Mouse (Mus musculus): ENCODE results near the gene Gm10282.

Gene Gm10282

GRCm38 (mm10) chr8:72323131-72323725, 18.2 kb upstream of the Gm10282 start:
- DNase-seq: no peak

DNA sequence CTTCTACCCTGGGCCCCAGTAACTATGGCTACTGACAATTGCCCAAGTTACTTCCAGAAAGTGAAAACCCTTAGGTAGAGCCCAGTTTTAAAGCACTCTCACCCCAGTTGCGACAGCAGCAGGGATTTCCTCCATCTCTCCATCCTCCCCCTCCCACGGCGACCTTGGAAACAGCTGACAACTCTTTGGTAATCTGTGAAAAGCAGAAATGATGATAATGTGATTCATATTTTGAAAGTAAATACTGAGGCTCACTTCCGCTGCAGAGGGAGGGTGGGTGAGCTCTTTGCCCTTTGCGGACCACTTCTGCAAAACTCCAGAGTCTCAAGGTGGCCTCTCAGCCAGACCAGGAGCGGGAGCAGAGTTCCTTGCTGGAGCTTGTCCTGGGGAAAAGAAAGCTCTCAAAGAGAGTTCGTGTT, 17.4 kb upstream of the Gm10282 start:
- DNase-seq: no peak

- DNase-seq: no peak
Measured at GRCm38 (mm10) chr8:72321635-72322441, 16.8 kb upstream of the Gm10282 start.

GRCm38 (mm10) chr8:72320803-72321583, 15.9 kb upstream of the Gm10282 start:
- no peak for DNase-seq

DNA sequence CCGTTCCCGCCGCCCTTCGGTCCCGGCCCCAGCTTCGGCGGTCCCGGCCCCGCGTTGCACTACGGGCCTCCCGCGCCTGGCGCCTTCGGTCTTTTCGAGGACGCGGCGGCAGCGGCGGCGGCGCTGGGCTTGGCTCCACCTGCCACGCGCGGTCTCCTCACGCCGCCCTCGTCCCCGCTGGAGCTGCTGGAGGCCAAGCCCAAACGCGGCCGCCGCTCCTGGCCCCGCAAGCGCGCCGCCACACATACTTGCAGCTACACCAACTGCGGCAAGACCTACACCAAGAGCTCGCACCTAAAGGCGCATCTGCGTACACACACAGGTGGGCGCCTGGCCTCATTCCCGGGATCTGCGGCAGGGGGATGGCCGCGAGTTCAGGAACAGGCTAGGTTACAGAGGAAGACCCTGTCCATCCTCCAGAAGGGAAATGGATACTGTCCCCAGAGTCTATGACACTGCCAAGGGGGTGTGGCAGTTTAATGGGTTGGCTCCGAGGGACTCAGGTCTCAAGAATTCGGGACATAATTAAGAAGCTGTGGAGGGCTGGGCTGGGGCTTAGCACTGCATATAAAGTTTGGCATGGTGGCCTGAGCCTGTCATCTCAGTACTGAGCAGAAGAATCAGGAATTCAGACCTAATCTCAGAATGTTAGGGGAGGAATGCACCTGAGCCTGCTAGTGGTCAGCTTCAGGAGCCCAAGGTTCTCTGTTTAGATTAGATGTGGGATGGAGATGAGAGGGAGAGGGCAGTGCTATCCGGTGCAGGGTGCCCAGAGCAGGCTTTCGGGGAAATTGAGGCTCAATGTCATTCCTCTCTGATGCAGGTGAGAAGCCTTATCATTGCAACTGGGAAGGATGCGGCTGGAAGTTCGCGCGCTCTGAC, 15.1 kb upstream of the Gm10282 start:
- peak; percentile 16 for DNase-seq

DNA sequence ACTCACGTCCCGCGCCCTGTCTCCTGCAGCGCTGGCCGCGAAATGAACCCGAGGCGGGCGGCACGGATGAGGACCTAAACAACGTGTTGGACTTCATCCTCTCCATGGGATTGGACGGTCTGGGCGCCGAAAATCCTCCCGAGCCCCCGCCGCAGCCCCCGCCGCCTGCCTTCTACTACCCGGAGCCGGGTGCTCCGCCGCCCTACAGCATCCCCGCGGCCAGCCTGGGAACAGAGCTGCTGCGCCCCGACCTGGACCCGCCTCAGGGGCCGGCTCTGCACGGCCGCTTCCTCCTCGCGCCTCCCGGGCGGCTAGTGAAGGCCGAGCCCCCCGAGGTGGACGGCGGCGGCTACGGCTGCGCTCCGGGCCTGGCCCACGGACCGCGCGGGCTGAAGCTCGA, 14.3 kb upstream of the Gm10282 start:
- DNase-seq: peak; percentile 42

DNA sequence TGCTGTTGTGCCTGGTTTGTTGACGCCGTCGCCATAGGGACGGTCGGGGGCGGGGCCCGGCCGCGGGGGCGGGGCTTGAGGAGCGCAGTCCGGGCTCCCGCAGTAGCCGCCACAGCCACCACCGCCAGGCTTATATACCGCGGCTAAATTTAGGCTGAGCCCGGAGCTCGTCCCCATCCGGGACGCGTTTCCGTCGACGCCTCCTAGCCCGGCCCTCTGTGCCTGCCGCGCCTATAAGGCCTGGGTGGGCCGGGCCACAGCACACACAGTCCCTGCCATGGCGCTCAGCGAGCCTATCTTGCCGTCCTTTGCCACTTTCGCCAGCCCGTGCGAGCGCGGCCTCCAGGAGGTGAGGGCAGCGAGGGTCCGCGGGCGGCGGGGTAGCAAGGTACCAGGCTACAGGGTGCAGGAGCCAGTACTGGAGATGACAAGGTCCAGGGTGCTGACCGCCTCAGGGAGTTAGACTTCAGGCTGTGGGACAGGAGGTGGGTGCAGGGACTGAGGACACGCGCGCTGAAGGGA, 13.8 kb upstream of the Gm10282 start, which contains the start of gene Klf2:
Gene Klf2 (plus strand): TSS at position 233 of the 522 bp plus-strand sequence.
- DNase-seq: peak; percentile 90

DNA sequence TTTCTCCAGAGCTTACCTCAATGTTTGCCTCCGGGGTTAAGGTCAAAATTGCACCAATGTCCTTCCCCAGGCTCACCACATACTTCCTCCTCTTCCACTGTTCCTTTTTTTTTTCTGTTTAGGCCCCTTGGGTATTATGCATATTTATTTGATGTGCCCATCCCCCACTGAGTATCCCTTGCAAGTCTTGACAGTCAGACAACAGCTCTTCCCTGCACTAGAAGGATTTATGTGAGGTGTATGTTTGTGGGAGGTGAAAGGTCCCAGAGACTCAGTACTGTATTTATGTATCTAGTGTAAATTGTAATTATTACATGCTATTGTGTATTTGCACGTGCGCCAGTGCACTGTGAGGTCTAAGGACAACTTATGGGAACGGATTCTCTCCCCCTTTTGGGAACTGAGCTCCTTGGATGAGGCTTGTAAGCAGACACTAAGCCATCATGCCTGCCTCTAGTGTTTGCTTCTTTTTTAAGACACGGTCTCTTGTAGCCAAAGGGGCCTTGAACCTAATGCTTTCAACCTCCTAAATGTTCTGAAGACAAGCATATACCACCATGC, 12.8 kb upstream of the Gm10282 start:
- DNase-seq: no peak

DNA sequence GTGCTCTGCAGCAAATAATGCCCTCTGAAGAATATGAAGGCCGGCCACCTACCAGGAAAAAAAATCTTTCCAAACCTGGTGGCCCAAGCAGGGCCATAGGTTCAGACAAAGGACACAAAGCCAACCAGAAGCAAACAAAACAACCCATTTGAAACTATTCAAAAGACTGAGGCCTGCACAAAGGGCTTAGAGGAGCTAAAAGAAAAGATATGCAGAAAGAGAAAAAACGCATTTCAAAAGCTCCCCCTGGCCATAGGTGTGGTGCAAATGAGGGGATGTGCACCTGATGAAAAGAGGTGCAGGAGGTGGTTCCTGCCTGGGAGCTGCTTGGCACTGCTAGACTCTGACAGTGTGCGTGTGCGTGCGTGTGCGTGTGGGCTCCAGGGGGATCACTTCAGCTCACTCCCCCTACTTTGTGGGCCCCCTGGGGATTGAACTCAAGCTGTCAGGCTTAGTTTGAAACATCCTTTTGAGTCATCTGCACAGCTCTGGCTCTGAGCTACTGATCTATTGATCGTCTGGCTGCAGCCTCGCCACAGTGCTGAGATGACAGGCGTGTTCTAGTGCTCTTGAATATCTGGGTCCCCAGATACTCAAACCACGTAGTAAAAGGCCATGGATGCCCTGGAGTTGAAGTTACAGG, 11.1 kb upstream of the Gm10282 start:
- peak; percentile 18 for DNase-seq

DNA sequence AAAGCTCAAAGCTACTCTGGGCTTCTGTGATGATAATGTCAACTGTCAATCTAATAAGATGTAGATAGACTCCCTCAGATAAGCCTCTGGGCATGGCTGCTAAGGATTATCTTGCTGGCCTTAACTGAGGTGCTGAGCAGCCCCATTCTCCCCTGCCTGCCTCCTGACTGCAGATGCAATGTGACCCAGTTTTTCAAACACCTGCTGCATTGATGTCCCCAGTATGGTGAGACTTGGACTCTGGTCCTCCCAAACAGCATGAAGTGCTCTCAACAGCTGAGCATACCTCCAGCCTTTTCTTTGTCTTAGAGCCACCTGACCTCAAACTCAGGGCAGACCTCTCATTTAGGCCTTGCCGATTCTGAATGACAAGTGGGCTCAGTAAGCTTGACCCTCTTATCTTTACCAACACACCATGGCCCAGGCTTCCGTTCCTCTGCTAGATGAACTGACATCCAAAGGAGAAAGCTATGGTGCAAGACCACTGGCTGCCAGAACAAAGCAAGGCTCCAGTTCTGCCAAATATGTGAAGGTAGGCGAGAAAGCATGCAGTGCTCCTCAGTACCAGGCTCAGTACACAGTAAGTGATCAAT, 8.0 kb upstream of the Gm10282 start:
- no peak for DNase-seq

- DNase-seq: no peak
Measured at GRCm38 (mm10) chr8:72310849-72311506, 5.9 kb upstream of the Gm10282 start.

- no peak for DNase-seq
Measured at GRCm38 (mm10) chr8:72308276-72308675, 3.2 kb upstream of the Gm10282 start.

DNA sequence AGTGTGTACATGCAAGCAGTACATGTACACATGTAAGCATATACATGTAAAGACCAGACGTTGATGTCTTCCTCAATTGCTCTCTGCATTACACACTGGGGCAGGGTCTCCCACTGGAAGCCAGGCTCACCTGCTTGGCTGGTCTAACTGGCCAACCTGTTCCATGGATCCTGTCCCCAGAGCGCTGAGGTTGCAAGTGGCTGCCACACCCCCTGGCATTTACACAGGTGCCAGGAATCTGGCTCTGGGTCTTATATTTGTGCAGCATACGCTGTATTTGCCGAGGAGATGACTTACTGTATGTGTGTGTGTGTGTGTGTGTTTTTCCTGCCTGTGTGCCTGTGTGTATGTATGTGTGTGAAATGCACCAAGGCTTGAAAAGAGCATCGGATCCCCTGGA, 1.9 kb upstream of the Gm10282 start:
- DNase-seq: no peak

GRCm38 (mm10) chr8:72303633-72304032, 1.4 kb downstream of the Gm10282 start:
- DNase-seq: no peak

GRCm38 (mm10) chr8:72302986-72303612, 2.0 kb downstream of the Gm10282 start:
- no peak for DNase-seq

- no peak for DNase-seq
Measured at GRCm38 (mm10) chr8:72301497-72301896, 3.6 kb downstream of the Gm10282 start.

DNA sequence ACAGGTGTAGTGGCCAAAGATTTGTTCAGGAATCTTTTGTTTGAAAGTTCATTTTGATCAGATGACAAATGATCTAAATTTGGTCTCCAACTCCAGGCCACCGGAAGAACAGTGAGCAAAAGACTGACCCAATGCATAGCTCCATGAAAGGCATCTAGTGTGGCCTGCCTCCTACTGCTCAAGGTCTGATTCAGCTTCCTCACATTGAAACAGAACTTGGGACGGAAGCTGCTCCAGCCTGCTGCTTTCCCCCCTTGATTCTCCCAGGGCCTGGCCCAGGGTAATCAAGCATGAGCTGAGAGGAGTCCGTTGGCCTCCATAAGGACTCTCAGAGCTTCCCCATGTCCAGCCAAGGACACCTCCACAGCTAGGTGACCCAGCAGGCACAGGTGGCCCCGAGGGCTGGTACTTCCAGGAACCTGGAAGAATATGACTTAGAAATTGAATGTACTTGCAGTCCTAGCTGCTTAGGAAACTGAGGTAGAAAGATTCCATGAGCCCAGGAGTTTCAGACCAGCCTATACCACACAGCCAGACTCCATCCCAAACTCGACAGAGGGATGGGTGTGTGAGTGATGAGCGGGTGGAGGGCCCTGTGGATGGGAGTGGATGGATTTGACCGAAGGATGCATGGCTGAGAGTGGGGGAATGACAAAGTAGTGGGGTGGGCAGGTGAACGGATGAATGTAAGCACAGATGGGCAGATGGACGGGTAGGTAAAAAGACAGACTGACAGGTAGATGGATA, 4.2 kb downstream of the Gm10282 start:
- DNase-seq: no peak

GRCm38 (mm10) chr8:72298928-72299327, 6.1 kb downstream of the Gm10282 start:
- no peak for DNase-seq

DNA sequence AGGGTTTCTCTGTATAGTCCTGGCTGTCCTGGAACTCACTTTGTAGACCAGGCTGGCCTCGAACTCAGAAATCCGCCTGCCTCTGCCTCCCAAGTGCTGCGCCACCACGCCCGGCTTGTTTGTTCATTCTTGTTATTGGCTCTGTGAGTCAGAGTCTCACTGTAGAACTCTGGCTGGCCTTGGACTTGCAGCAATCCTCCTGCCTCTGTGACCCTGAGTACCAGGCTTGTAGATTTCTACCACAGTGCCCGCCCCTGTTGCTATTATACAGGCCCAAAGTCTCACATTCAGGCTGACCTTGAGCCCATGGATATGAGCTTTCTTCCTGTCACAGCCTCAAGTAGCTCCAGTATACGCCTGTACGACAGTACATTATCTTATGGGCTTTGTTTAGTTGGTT, 8.5 kb downstream of the Gm10282 start:
- no peak for DNase-seq
